Mouse (Mus musculus): ENCODE measurements around the gene Krtap29-1.

DNA sequence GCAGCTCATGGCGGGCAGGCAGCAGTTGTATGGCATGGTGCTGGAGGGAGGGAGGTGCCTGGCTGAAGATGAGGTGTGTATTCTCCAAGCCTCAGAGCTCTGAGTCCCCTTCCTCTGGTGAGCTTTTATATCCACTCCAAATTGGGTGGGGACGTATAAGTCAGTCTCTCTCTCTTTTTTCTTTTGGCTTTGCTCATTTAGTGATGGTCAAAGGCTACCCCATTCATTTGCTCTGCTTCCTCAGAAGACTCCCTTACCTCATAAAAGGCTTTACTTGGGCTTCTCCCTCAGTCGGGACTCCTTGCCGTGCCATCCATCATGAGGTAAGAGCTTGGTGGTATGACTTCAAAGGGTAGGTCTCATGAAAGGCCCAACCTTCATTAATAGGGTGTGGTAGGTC lies 37.3 kb upstream of the Krtap29-1 start, which contains the start of gene Krt33a:
- TF ChIP-seq EP300 (optimal IDR thresholded peaks at IDR 0.05) (no peak), CTCF (IDR thresholded peaks at IDR 0.05; ENCODE audit: low read depth) (no peak)
